Mouse (Mus musculus) midbrain, postnatal 0 days (tissue): Measurements from ENCODE around the gene Tpcn1. TPM values are rescaled to one million over a fixed set of nuclear protein-coding genes. Genes with fewer than 3 reads are reported as not detected.

Experiments
- ATAC-seq: fragments of 200-750 bp; cut with Nextera tagmentation; 2 replicates; pipeline ENCODE4 v1.8.0; 2017; ENCODE audit warnings: moderate number of reproducible peaks, mild to moderate bottlenecking, moderate TSS enrichment, moderate library complexity; ENCODE audit not compliant: low FRiP score
- DNase-seq: peaks from one replicate; pipeline ENCODE4 v3.0.0-alpha.2; 2015; ENCODE audit warnings: low spot score
- H3K27ac ChIP-seq: fragments of 300-500 bp; sonication (generic); 2 replicates; pipeline ENCODE4 v1.5.1; 2014; ENCODE audit warnings: low read depth, mild to moderate bottlenecking, low read length, mixed read lengths
- H3K27me3 ChIP-seq: fragments of 300-500 bp; sonication (generic); 2 replicates; pipeline ENCODE4 v1.6.1; 2014; ENCODE audit warnings: low read length, control low read depth, mixed read lengths; ENCODE audit not compliant: insufficient read depth
- H3K36me3 ChIP-seq: fragments of 300-500 bp; sonication (generic); 2 replicates; pipeline ENCODE4 v1.6.1; 2014; ENCODE audit warnings: low read length, control low read depth, mixed read lengths; ENCODE audit not compliant: insufficient read depth
- H3K4me1 ChIP-seq: fragments of 300-500 bp; sonication (generic); 2 replicates; pipeline ENCODE4 v1.6.1; 2014; ENCODE audit warnings: mild to moderate bottlenecking, control low read depth, antibody characterized with exemption, low read length, mixed read lengths; ENCODE audit not compliant: insufficient read depth
- H3K4me2 ChIP-seq: fragments of 300-500 bp; sonication (generic); 2 replicates; pipeline ENCODE4 v1.6.1; 2014; ENCODE audit warnings: low read depth, mild to moderate bottlenecking, low read length, mixed read lengths; ENCODE audit not compliant: poor library complexity, severe bottlenecking
- H3K4me3 ChIP-seq: fragments of 300-500 bp; sonication (generic); 2 replicates; pipeline ENCODE4 v1.5.1; 2014; ENCODE audit warnings: low read depth, mild to moderate bottlenecking, low read length, moderate library complexity
- H3K9ac ChIP-seq: fragments of 300-500 bp; sonication (generic); replicated peaks from 2 replicates; pipeline ENCODE4 v1.6.1; 2014; ENCODE audit warnings: mild to moderate bottlenecking, low read length, moderate library complexity, mixed read lengths; ENCODE audit not compliant: poor library complexity, severe bottlenecking
- H3K9me3 ChIP-seq: fragments of 300-500 bp; sonication (generic); 2 replicates; pipeline ENCODE4 v1.6.1; 2016; ENCODE audit warnings: low read length, control low read depth
- CTCF ChIP-seq: IDR thresholded peaks from 2 replicates; pipeline ENCODE4 v1.5.1; 2016; ENCODE audit warnings: antibody characterized with exemption, mild to moderate bottlenecking
- WGBS: fragments of 180-500 bp; shearing (Covaris S2); extraction: QIAGEN DNeasy Blood & Tissue Kit; methylation state at CpG from one replicate; pipeline ENCODE4 v1.1.7; 2014; 5-methylcytosine and 5-hydroxymethylcytosine counted together
- polyA plus RNA-seq: library from polyadenylated mRNA; unstranded; fragments of >200 nt; fragmentation: Nextera tagmentation; extraction: Ambion mirVana; gene quantifications from 2 replicates; pipeline ENCODE4 v1.2.1, GENCODE M21; 2015
- total RNA-seq: library from RNA; depleted of rRNA; stranded (reverse); fragments of >200 nt; gene quantifications from 2 replicates; pipeline ENCODE4 v1.2.3, GENCODE M21; 2014; rRNA removed

Gene Tpcn1
- total and polyA plus RNA-seq, 2 experiments from 2014 or later = 9.4 to 25.3 TPM

DNA sequence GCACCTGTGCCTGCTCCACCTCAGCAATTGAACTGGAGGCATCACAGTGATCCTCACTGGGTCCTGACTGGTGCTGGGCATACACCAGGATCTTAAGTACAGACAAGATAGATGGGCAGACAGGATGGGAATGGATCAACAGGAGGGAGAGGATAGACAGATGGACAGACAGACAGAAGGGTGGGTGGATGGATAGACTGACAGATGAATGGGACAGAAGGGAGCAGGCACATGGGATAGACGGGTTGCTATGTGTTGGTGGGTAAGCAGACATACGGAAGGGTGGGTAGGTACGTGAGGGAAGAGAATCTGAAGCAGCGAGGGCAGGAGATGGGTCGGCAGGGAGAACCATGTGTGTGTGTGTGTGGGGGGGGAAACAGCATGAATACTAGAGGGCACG is 95.0 kb downstream of the Tpcn1 start:
- no peaks in the 10 kb centered on the region for H3K4me1 ChIP-seq
- no peak for DNase-seq
- TF ChIP-seq CTCF = no peak

GRCm38 (mm10) chr5:120492437-120492836 is 96.0 kb downstream of the Tpcn1 start:
- Histone ChIP-seq H3K9me3 (no peaks in the 10 kb centered on the region), H3K4me3 (no peak overlapping the region), H3K4me1 (no peaks in the 10 kb centered on the region), H3K27me3 (no peaks in the 10 kb centered on the region), H3K36me3 (peaks cover 25% of the 10 kb centered on the region), H3K4me2 (no peak overlapping the region), H3K27ac (no peak overlapping the region), H3K9ac (no peak overlapping the region)
- no peak for ATAC-seq
- TF ChIP-seq CTCF = peak; percentile 73
- WGBS = 59% methylated on average over 11 of the region's 11 CpGs
- DNase-seq = peak; percentile 53

More for the DNA sequence above, 95.0 kb downstream of the Tpcn1 start:
- no peak for ATAC-seq
- no peaks in the 10 kb centered on the region for H3K27me3 ChIP-seq
- no peak overlapping the region for H3K9ac ChIP-seq
- 87% methylated on average over 6 of the region's 6 CpGs for WGBS
- H3K9me3 ChIP-seq = no peaks in the 10 kb centered on the region
- H3K4me3 ChIP-seq = no peak overlapping the region
- H3K27ac ChIP-seq = no peak overlapping the region
- no peak overlapping the region for H3K4me2 ChIP-seq
- peaks cover 27% of the 10 kb centered on the region for H3K36me3 ChIP-seq

DNA sequence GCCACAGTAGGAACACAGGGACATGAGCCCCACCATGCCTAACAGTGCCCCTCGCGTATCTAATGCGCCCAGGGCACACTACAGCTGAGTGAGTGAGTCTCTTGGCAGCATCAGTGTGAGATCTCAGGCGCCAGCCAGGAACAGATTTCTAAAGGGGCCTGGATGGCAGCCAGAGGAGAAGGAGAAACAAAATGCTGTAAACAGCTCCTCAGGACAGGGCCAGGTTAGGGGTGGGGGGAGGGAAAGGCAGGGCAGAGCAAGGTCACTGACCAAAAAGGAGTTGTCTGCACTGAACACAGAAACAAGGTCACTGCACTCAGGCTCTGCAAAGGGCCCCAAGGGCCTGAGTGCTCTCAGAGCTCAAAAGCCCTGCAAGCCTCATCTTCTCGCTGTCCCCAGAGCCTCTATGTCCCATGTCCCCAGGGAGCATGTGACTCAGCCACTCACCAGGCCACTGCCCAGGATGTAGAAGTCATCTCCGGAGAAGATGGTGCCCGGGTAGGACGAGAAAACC is 97.7 kb downstream of the Tpcn1 start:
- H3K4me3 ChIP-seq = no peak overlapping the region
- H3K4me1 ChIP-seq = no peaks in the 10 kb centered on the region
- no peak; the same call in 1 of the 2 replicates for ATAC-seq
- no peaks in the 10 kb centered on the region for H3K9me3 ChIP-seq
- H3K27me3 ChIP-seq = no peaks in the 10 kb centered on the region
- DNase-seq = peak; percentile 76
- WGBS = 78% methylated on average over 8 of the region's 8 CpGs
- no peak for TF ChIP-seq CTCF
- no peak overlapping the region for H3K9ac ChIP-seq
- no peak overlapping the region; the same call in 1 of the 2 replicates for H3K27ac ChIP-seq
- no peak overlapping the region for H3K4me2 ChIP-seq
- peaks cover 34% of the 10 kb centered on the region for H3K36me3 ChIP-seq

GRCm38 (mm10) chr5:120487844-120488243 is 100.6 kb downstream of the Tpcn1 start:
- DNase-seq (no peak), ATAC-seq (no peak)
- Histone ChIP-seq H3K4me3 (no peak overlapping the region), H3K36me3 (peaks cover 45% of the 10 kb centered on the region), H3K27me3 (no peaks in the 10 kb centered on the region), H3K27ac (no peak overlapping the region), H3K4me1 (no peaks in the 10 kb centered on the region), H3K9me3 (no peaks in the 10 kb centered on the region), H3K9ac (no peak overlapping the region), H3K4me2 (no peak overlapping the region)
- 87% methylated on average over 8 of the region's 8 CpGs for WGBS
- no peak for TF ChIP-seq CTCF

Other genes with a start within 250 kb of the Tpcn1 start
- 27.0 and 30.3 TPM in 2 replicates for gene Lhx5, start 157.0 kb downstream of the Tpcn1 start, total RNA-seq
- 13.9 and 14.7 TPM in 2 replicates for gene Lhx5, start 157.0 kb downstream of the Tpcn1 start, polyA plus RNA-seq
- 3.4 and 4.4 TPM in 2 replicates for gene Sdsl, start 115.9 kb downstream of the Tpcn1 start, total RNA-seq
- 5.8 and 6.0 TPM in 2 replicates for gene Sdsl, start 115.9 kb downstream of the Tpcn1 start, polyA plus RNA-seq
- not detected in 2 replicates for gene Sds, start 112.1 kb downstream of the Tpcn1 start, total RNA-seq
- gene Sds, start 112.1 kb downstream of the Tpcn1 start, polyA plus RNA-seq = 0.17 and 0.23 TPM in 2 replicates
- 26.7 and 27.9 TPM in 2 replicates for gene Plbd2, start 85.0 kb downstream of the Tpcn1 start, total RNA-seq
- gene Plbd2, start 85.0 kb downstream of the Tpcn1 start, polyA plus RNA-seq = 49.9 and 52.9 TPM in 2 replicates
- gene Slc8b1, start 77.5 kb downstream of the Tpcn1 start, total RNA-seq = 1.9 and 2.1 TPM in 2 replicates
- gene Slc8b1, start 77.5 kb downstream of the Tpcn1 start, polyA plus RNA-seq = 2.5 and 2.7 TPM in 2 replicates
- gene Iqcd, start 343 bp upstream of the Tpcn1 start, total RNA-seq = 0.94 and 1.3 TPM in 2 replicates
- 0.86 and 1.5 TPM in 2 replicates for gene Iqcd, start 343 bp upstream of the Tpcn1 start, polyA plus RNA-seq
- gene Rita1, start 23.9 kb upstream of the Tpcn1 start, total RNA-seq = 32.3 and 43.6 TPM in 2 replicates
- gene Rita1, start 23.9 kb upstream of the Tpcn1 start, polyA plus RNA-seq = 31.4 and 33.9 TPM in 2 replicates
- gene Ddx54, start 24.1 kb upstream of the Tpcn1 start, total RNA-seq = 36.2 and 37.8 TPM in 2 replicates
- 31.7 and 32.6 TPM in 2 replicates for gene Ddx54, start 24.1 kb upstream of the Tpcn1 start, polyA plus RNA-seq
- gene Cfap73, start 45.6 kb upstream of the Tpcn1 start, total RNA-seq = 0.38 and 0.60 TPM in 2 replicates
- 0.62 and 0.74 TPM in 2 replicates for gene Cfap73, start 45.6 kb upstream of the Tpcn1 start, polyA plus RNA-seq
- 18.1 and 24.7 TPM in 2 replicates for gene Rasal1, start 60.1 kb upstream of the Tpcn1 start, total RNA-seq
- 8.2 and 9.9 TPM in 2 replicates for gene Rasal1, start 60.1 kb upstream of the Tpcn1 start, polyA plus RNA-seq
- 240 and 242 TPM in 2 replicates for gene Dtx1, start 123.3 kb upstream of the Tpcn1 start, total RNA-seq
- gene Dtx1, start 123.3 kb upstream of the Tpcn1 start, polyA plus RNA-seq = 63.0 and 67.9 TPM in 2 replicates
- gene Oas2, start 161.2 kb upstream of the Tpcn1 start, total RNA-seq = 0.27 and 1.4 TPM in 2 replicates
- 0.31 and 0.37 TPM in 2 replicates for gene Oas2, start 161.2 kb upstream of the Tpcn1 start, polyA plus RNA-seq
- gene Oas3, start 189.0 kb upstream of the Tpcn1 start, total RNA-seq = 0.80 and 1.3 TPM in 2 replicates
- gene Oas3, start 189.0 kb upstream of the Tpcn1 start, polyA plus RNA-seq = 0.54 and 0.57 TPM in 2 replicates
- gene Oas1e, start 206.9 kb upstream of the Tpcn1 start, total RNA-seq = 0.28 and 1.0 TPM in 2 replicates
- gene Oas1e, start 206.9 kb upstream of the Tpcn1 start, polyA plus RNA-seq = 0.49 and 0.68 TPM in 2 replicates
- 0.71 and 0.99 TPM in 2 replicates for gene Oas1c, start 223.8 kb upstream of the Tpcn1 start, total RNA-seq
- 0.59 and 0.62 TPM in 2 replicates for gene Oas1c, start 223.8 kb upstream of the Tpcn1 start, polyA plus RNA-seq